Mouse (Mus musculus): ENCODE measurements around the gene Scube3.
A peak's percentile ranks its signal among the peaks of the same experiment; 100 is the strongest.

Scube3 gene

DNA sequence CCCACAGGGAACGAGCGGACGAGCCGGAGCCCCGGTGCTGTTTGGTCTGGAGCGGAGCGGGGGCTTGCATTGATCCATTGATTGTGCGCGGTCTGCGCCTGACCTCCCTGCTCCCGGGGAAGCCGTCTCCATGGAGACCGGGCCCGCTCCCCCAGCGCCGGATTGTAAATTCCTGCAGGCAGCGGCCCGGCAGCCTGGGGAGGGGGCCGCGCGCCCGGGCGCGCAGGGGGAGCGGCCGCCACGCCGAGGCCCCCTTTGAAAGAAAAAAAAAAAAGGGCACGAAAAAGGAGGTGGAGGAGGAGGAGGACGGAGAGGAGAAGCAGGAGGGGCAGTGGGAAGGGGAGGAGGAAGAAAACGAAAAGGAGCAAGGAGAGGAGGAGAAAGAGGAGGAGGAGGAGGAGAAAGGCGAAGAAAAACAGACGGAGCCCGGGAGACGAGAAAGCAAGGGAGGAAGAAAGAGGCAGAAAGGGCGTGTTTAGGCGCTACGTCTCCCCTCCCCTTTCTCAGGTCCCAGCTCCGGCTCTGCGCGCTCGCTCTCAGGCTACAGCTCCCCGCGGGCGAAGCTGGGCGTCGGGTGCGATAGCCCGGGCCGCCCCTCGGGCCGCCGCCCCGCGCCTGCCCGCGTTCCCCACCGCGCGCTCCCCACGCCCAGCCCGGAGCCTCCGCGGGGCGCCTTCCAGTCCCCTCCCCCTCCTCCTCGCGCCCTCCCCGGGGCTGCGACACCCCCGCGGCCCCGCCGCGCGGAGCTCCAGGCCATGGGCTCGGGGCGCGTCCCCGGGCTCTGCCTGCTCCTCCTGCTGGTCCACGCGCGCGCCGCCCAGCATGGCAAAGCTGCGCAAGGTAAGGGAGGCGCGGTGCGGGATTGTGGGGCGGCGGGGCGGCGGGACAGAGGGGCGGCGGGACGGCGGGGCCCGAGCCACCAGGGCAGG lies at the start of gene Scube3:
Gene Scube3 (plus strand): TSS at position 371 of the 929 bp plus-strand sequence.
- no peak for DNase-seq (ENCODE audit: low spot score in 2 of 2)

DNA sequence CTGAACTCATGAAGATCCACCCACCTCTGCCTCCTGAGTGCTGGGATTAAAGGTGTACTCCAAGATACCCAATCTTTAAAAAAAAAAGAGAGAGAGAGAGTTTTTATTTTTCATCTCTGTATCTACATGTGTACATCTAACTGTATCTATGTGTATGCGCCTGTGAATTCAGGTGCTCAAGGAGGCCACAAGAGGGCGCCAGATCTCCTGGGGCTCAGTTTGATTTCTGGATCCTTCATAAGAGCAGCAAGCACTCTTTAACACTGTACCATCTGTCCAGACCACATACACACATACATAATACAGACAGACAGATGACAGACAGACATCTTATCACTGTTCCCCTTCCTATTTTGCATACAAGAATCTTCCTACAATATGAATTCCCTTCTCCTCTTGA lies 49.6 kb upstream of the Scube3 start:
- DNase-seq (ENCODE audit: low spot score in 2 of 2) = no peak

DNA sequence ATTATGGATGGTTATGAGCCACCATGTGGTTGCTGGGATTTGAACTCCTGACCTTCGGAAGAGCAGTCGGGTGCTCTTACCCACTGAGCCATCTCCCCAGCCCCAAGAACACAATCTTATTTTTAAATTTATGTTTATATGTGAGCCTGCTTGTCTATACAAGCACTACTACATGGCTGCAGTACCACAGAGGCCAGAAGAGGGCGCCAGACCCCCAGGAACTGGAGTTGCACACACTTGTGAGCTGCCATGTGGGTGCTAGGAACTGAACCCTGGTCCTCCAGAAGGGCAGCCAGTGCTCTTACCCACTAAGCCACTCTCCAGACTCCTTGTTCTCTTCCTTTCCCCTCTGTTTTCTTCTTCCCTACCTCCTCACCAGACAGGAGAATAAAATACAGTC lies 48.1 kb upstream of the Scube3 start:
- no peak for DNase-seq (ENCODE audit: low spot score in 2 of 2)

DNA sequence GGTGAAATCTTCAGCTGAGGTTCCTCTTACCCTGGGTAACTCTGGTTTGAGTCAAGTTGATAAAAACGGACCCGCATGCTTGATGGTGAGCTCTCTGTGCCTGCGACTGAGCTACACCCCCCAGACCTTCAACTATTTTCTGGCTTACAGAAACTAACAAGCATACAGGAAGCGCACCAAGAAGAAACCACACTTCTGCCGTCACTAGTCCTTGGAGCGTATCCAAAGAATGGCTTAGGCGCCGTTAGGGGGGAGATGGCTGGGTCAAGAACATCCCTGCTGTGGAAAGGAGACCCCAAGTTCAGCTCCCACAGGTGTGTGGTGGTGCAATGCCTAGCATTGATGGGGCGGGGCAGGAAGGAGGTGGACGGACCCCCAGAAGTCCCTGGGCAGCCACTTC lies 45.5 kb upstream of the Scube3 start:
- DNase-seq (ENCODE audit: low spot score in 2 of 2) = no peak

DNA sequence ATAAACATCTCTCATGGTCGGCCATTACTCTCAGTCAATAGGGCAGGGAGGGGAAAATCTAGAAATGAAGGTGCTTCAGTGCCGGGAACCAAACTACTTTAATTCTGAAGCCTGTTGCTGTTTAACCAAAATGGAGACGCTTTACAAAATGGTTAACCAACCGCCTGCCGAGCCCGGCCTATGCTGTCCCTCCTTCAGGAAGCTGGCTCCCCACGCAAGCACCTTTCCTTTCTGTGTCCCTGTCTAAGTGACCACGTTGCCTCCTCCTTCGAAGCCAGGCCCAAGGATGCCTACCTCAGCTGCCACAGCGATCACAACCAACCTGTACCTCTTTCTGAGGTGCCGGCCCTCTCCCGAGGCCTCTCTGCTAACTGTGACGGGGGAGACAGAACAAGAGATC lies 44.6 kb upstream of the Scube3 start:
- no peak for DNase-seq (ENCODE audit: low spot score in 2 of 2)

DNA sequence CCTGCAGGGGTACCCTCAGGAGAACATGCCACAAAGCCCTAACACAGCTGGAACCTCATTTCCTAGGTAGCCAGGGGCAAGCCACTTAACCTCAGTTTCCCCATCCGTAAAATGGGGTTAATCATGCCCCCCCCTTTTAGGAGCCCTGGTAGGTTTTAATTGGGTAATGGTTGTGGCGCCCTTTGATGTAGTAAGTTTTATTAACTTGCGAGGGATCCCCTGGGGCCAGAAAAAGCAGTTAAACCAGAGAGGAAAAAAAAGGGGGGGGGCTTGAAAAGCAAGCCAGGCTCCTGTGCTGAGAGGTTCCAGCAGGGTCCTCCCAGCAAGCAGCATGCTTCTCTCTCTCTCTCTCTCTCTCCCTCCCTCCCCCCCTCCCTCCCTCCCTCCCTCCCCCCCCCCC lies 42.9 kb upstream of the Scube3 start:
- no peak for DNase-seq (ENCODE audit: low spot score in 2 of 2)

DNA sequence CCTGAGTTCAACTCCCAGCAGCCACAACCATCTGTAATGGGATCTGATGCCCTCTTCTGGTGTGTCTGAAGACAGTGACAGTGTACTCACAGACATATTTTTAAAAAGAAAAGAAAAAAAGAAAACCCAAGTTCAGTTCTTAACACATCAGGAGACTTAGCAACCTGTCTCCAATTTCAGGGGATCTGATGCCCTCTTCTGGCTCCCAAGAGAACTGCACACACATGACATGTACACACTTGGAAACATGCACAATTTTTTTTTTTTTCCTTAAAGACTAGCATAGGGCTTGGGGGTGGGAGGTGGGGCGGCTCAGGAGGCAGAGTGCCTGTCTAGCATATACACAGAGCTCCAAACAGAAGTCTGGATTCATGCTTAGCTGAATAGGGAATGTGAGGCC lies 41.3 kb upstream of the Scube3 start:
- no peak for DNase-seq (ENCODE audit: low spot score in 2 of 2)

DNA sequence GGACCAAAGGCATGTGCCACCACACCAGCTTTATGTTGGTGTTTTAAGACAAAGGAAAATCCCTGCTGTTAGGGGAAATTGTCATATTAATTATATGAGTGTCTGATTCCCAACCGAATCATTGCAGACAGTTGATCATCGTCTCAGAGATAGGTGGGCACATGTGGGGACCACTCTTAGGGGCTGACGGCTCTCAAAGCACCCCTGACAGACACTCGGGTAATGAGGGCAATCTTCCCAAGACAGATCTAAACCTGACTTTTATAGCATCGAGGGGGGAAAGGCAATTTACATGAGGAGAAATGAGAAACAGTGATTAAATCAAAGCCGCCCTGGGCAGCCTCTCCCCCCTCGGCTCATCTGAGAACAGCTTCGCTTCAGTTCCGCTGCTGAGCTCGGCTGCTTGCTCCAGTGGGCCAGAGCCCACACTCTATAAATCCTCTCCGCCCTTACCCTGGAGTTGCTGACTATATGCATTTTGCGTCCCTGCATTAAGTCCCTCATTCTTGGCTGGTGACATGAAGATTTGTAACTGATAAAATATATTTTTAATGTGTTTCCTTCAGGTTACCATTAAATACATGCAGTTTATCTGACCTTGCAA lies 40.6 kb upstream of the Scube3 start:
- DNase-seq (ENCODE audit: low spot score in 2 of 2) = no peak

DNA sequence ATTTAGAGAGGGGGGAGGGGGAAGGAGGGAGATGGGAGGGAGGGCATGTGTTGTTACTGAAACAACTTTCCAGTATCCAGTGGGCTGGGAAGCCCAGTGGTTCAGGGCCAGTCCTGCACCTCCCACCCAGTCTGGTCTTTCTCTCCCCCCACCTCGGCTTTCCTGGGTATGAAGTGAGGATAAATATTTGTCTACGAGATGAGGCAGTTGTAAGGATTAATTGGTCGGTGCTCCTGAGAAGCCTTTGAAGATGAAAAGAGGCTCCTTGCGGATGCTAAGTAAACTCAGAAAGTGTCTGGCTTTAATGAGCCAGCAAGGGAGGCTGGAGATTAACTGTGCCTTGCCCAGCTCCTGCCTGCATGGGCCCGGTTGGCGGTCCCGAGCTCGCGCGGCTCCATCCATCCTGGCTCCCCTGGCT lies 40.0 kb upstream of the Scube3 start:
- DNase-seq (ENCODE audit: low spot score in 2 of 2) = no peak

DNA sequence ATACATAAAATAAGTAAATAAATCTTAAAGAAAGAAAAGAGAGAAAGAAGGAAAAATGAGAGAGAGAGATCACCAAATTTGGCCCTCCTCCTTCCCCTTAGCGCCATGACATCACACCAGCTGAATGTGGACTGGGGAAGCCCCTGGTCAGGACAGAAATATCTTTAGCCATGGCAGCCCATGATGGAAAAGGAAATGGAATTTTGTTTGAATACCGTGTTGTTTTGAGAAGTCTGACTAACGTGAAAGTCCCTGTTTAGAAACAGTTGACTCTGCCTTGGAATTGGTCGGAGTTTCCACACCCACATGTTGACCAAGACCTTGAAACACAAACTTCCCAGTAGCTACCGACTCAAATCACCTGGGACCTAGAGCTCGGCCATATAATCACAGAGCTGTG lies 37.5 kb upstream of the Scube3 start:
- no peak for DNase-seq (ENCODE audit: low spot score in 2 of 2)

DNA sequence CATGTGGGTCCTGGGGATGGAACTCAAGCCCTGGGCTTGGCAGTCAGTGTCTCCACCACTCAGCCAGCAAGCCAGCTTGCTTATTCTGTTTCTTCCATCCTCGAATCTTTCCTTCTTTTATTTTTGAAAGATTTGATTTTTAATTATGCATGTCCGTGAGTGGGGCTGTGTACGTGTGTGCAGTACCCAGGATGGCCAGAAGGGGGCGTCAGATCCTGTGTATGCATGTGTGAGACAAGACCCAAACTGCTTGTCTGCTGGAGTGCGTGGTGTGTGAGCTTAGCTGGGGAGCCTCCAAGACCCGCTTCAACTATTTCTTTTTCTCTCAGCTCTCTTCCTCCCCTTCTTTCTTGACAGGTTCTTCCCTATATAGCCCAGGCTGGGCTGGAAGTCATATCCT lies 35.6 kb upstream of the Scube3 start:
- DNase-seq (ENCODE audit: low spot score in 2 of 2) = peak in 1 of 2 experiments; percentile 7

DNA sequence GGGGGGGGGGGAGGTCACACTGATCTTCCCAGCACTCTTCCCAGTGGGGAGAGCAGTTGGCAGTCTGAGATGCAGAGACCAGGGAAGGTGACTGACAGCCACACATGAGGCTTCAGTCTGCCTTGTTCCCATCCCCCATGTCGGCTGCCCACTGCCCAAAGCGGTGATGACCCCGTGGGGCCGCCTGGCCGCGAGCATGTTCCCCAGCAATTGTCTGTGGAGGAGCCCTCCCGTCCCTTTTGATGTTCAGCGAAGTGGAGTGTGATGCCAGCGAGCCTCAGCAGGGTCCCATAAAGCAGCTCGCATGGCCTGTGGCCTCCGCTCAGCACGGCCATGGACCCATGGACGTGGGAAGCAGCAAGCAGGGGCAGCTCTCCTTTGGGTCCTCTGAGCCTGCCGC lies 34.7 kb upstream of the Scube3 start:
- no peak for DNase-seq (ENCODE audit: low spot score in 2 of 2)

DNA sequence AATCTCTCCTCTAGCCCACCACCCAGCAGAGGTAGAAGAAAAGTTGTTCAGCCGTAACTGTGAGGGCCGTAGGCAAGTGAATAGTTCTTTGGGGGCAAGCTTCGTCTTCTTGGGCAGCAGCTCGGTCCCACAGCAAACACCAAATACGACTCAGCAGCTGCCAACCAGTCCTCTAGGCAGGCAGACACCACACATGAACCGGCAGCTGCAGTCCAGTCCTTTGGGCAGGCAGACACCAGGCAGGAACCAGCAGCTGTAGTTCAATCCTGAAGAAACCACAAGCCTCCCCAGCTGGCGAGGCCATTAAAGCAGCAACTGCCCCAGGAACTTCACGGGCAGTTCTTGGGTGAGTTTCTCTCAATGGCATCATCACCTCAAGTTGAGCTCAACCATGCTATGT lies 29.7 kb upstream of the Scube3 start:
- no peak for DNase-seq (ENCODE audit: low spot score in 2 of 2)

DNA sequence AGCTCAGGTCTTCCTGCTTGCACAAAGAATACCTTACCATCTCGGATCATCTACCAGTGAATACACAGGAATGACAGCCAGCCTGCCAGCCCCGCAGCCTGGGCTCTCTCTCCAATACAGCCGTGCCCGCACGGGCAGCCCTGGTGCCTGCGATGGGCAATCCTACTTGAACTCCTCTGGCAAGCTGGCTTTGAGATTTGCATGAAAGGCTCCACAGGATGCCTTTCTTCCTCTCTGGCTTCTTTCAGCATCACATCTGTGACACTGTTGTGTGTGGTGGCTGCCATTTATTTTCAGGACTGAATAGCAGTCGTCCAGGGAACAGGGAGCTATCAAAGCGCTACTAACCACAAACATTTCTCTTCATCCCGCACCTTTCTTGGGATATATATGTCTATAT lies 25.6 kb upstream of the Scube3 start:
- no peak for DNase-seq (ENCODE audit: low spot score in 2 of 2)

DNA sequence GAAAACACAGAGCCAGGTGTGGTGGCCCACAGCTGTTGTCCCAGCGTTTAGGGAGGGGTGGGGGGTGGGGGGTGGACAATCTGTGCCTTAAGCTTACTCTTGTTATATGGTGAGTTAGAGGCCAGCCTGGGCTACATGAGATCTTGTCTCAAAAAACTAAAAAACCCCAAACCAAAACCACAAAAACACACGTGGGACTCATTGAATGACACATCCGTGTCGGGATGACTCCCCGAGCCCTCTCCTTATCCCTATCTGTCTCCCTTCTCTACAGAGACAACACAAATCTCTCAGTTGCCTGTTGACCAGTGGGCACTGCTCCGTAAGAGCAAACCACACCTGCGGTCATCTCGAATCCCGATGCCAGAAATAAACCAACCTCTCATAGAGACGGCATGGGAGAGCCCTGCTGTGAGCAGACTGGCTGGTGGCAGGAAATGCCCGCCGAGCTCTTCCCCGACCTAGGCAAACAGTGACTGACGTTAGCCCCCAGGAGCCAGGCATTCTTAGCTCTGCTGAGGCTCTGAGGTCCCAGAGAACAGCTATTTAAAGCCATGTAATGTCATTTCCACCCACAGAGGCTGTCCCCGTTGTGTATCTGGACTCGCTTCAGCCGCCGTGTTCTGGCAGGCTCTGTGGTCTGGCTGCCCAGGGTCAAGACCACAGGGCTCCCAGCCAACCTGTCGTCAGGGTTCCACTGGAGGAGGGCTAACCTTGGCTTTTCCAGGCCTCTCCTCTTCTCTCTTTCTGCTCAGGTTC lies 24.3 kb upstream of the Scube3 start:
- peak in 1 of 2 experiments; percentile 11 for DNase-seq (ENCODE audit: low spot score in 2 of 2)

DNA sequence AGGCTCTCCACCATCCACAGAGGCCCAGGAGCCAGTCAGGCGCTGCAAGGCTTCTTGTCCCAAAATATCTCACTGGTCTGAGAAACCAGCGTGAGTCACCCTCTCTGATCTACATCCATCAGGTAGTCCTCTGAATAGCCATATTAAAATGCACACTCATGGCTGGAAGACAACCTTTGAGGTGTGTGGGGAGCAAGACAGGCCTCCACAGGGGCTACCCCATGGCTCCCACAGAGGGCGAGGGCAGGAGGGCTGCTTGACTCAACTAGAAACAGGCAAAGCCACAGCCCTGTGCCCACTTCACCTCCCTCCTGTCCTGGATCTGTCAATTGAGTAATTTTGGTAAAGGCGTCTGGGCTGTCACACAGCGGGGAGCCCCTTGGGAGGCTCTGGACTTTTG lies 21.5 kb upstream of the Scube3 start:
- no peak for DNase-seq (ENCODE audit: low spot score in 2 of 2)

DNA sequence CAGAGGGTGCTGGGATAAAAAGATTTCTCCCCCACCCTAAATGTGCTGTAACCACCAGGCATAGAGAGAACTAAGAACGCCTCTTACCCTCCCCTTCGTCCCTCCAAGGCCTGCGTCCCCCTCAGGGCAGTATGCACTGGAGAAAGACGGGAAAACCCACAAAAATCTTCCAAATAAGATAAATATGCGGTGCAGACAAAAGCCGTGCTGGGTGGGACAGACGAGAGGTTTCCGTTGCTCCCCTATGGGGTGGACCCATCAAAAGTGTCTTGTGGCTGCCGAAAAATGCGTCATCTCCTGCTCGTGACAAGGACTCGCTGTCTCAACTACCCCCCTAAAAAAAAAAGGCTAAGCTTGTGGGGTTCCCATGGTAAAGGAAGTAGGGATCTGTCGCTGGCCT lies 19.0 kb upstream of the Scube3 start:
- no peak for DNase-seq (ENCODE audit: low spot score in 2 of 2)

DNA sequence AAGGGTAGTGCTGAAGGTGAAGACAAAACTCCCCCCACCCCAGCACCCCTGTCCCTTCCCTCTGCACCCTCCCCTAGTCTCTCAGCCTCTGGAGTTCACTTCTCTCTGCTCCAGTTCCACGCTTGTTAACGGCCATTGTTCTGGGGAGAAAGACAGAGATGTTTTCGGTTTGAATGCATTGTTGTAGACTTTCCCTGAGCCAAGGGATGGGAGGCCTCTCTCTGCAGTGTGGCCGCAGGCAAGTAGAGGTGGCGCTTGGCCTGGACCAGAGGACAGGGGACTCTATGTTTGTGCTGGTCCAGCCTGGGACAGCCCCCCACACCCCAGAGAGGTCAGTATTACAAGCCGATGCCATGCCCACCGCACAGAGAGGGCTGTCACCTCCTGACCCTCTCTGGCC lies 18.3 kb upstream of the Scube3 start:
- DNase-seq (ENCODE audit: low spot score in 2 of 2) = no peak

DNA sequence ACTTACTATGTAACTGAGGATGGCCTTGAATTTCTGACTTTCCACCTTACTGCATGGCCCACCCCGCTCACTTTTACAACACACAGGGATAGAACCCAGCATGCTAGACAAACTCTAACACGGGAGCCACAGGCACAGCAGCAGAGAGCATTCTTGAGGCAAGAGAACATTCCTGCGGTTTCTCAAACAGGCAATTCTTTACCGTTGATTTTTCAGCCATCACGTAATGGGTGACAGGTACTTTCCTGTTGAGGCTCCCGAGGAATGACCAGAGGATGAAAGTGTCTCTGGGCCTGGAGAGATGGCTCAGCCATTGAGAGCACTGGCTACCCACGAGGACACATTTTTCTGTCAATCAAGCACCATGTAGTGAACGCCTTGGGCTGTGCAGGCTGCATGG lies 17.6 kb upstream of the Scube3 start:
- no peak for DNase-seq (ENCODE audit: low spot score in 2 of 2)

DNA sequence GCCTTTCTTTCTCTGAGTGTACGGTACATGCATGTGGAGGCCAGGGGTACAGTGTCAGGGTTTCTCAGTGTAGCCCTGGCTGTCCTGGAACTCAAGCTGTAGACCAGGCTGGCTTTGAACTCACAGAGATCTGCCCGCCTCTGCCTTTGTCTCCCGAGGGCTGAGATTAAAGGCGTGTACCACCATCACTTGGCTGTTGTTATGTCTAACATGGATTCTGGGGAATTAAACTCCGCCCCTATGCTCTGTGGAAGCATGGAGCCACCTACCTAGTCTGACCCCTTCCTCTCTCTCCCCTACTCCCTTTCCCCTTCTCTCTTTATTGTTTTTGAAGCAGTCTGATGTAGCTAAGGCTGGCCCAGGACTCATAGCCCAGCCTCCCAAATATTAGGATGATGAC lies 12.1 kb upstream of the Scube3 start:
- DNase-seq (ENCODE audit: low spot score in 2 of 2) = no peak

DNA sequence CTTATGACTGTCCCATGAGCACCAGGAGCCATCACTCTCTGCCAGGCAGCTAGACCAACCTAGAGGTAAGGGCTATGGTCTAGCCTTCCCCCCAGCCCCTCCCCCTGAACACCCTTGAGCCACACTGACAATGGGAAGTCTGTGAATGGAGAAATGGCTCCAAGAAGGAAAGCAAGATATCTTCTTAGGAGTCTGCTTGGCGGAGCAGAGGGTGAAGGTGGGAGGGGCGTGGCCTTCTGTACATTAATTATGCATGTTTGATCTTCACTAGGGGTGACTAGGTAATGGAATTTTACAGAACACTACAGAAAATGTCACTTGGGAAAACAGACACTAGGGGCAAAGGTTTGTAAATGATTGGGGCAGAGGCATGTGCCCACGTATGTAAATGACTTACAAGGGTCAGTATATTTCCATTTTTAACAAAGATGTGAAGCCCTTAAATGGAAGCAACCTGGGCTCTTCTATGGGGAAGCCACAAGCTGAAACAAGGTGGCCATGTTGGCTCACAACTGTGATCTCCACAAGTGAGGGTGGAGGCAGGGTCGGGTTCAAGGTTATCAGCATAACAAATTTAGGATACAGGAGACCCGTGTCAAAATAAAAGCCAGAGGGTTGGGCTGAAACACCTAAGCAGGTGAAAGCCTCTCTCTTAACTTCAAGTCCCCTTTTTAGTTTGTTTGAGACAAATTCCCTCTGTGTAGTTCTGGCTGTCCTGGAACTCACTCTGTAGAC lies 11.4 kb upstream of the Scube3 start:
- no peak for DNase-seq (ENCODE audit: low spot score in 2 of 2)

DNA sequence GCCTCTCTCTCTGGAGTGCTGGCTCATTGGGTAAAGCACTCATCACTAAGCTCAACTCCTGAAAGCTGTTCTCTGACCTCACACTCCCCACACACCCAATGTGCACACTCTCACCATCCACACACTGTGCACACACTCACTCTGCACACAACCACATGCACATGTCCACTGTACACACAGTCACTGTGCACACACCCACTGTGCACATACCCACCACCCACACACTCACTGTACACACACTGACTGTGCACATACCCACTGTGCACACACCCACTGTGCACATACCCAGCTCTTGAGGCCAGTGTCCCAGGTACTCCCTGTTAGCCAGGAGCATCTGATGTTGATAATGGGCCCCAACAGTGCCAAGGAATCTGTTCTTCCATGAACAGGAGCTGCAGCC lies 10.8 kb upstream of the Scube3 start:
- DNase-seq (ENCODE audit: low spot score in 2 of 2) = no peak
